Mouse (Mus musculus) kidney, embryonic 14.5 days (tissue): ENCODE measurements around the gene Rfx1. TPM values are rescaled to one million over a fixed set of nuclear protein-coding genes. Genes with fewer than 3 reads are reported as not detected.

Source experiments
- ATAC-seq: fragments of 200-750 bp; cut with Nextera tagmentation; 2 replicates; pipeline ENCODE4 v1.8.0; 2017; ENCODE audit warnings: moderate number of reproducible peaks, mild to moderate bottlenecking, moderate TSS enrichment, moderate library complexity; ENCODE audit not compliant: low FRiP score, low TSS enrichment
- H3K27ac ChIP-seq: fragments of 300-500 bp; sonication (generic); 2 replicates; pipeline ENCODE4 v1.5.1; 2014; ENCODE audit warnings: low read depth, mild to moderate bottlenecking, low read length, moderate library complexity, mixed read lengths
- H3K27me3 ChIP-seq: fragments of 300-500 bp; sonication (generic); 2 replicates; pipeline ENCODE4 v1.6.1; 2014; ENCODE audit warnings: mild to moderate bottlenecking, low read length; ENCODE audit not compliant: control insufficient read depth, insufficient read depth
- H3K36me3 ChIP-seq: fragments of 300-500 bp; sonication (generic); 2 replicates; pipeline ENCODE4 v1.6.1; 2014; ENCODE audit warnings: low read length, mixed read lengths; ENCODE audit not compliant: control insufficient read depth, insufficient read depth
- H3K4me1 ChIP-seq: fragments of 300-500 bp; sonication (generic); 2 replicates; pipeline ENCODE4 v1.6.1; 2014; ENCODE audit warnings: low read length, mixed read lengths; ENCODE audit not compliant: control insufficient read depth, insufficient read depth
- H3K4me2 ChIP-seq: fragments of 300-500 bp; sonication (generic); replicated peaks from 2 replicates; pipeline ENCODE4 v1.6.1; 2014; ENCODE audit warnings: low read depth, mild to moderate bottlenecking, low read length
- H3K4me3 ChIP-seq: fragments of 300-500 bp; sonication (generic); 2 replicates; pipeline ENCODE4 v1.5.1; 2014; ENCODE audit warnings: mild to moderate bottlenecking, low read length
- H3K9ac ChIP-seq: fragments of 300-500 bp; sonication (generic); 2 replicates; pipeline ENCODE4 v1.6.1; 2014; ENCODE audit warnings: low read depth, mild to moderate bottlenecking, low read length, moderate library complexity
- H3K9me3 ChIP-seq: fragments of 300-500 bp; sonication (generic); 2 replicates; pipeline ENCODE4 v1.6.1; 2016; ENCODE audit warnings: low read length; ENCODE audit not compliant: control insufficient read depth
- WGBS: fragments of 180-500 bp; shearing (Covaris S2); extraction: QIAGEN DNeasy Blood & Tissue Kit; methylation state at CpG from one replicate; pipeline ENCODE4 v1.1.7; 2014; 5-methylcytosine and 5-hydroxymethylcytosine counted together
- polyA plus RNA-seq: library from polyadenylated mRNA; unstranded; fragments of >200 nt; fragmentation: Nextera tagmentation; extraction: Ambion mirVana; gene quantifications from 2 replicates; pipeline ENCODE4 v1.2.1, GENCODE M21; 2014

The Rfx1 gene
- polyA plus RNA-seq, 1 experiment from 2014 or later, result 13.7 TPM

- H3K9me3 ChIP-seq, result no peaks in the 10 kb centered on the region
- H3K36me3 ChIP-seq, result peaks cover 12% of the 10 kb centered on the region; the same call in 1 of the 2 replicates
- no peak overlapping the region for H3K4me2 ChIP-seq
- no peak for ATAC-seq
- WGBS, result 58% methylated on average over 10 of the region's 10 CpGs
- H3K27me3 ChIP-seq, result no peaks in the 10 kb centered on the region
- H3K27ac ChIP-seq, result no peak overlapping the region
- no peak overlapping the region for H3K4me3 ChIP-seq
- H3K9ac ChIP-seq, result no peak overlapping the region
- H3K4me1 ChIP-seq, result peaks cover 25% of the 10 kb centered on the region
Measured at GRCm38 (mm10) chr8:84073230-84073976, 6.8 kb downstream of the Rfx1 start.

GRCm38 (mm10) chr8:84076412-84076811, 9.8 kb downstream of the Rfx1 start:
- H3K4me3 ChIP-seq, result no peak overlapping the region
- no peaks in the 10 kb centered on the region for H3K9me3 ChIP-seq
- H3K36me3 ChIP-seq, result peaks cover 30% of the 10 kb centered on the region
- H3K4me2 ChIP-seq, result no peak overlapping the region
- no peaks in the 10 kb centered on the region for H3K27me3 ChIP-seq
- peaks cover 9% of the 10 kb centered on the region for H3K4me1 ChIP-seq
- no peak overlapping the region for H3K27ac ChIP-seq
- no peak overlapping the region for H3K9ac ChIP-seq
- 87% methylated on average over 1 of the region's 1 CpGs for WGBS
- no peak for ATAC-seq

- H3K4me3 ChIP-seq, result no peak overlapping the region
- H3K9ac ChIP-seq, result no peak overlapping the region
- no peak overlapping the region for H3K4me2 ChIP-seq
- H3K9me3 ChIP-seq, result no peaks in the 10 kb centered on the region
- H3K27ac ChIP-seq, result no peak overlapping the region
- no peak for ATAC-seq
- peaks cover 9% of the 10 kb centered on the region for H3K4me1 ChIP-seq
- H3K36me3 ChIP-seq, result peaks cover 32% of the 10 kb centered on the region
- 28% methylated on average over 3 of the region's 3 CpGs for WGBS
- no peaks in the 10 kb centered on the region for H3K27me3 ChIP-seq
Measured at GRCm38 (mm10) chr8:84076849-84077248, 10.2 kb downstream of the Rfx1 start.

GRCm38 (mm10) chr8:84079206-84079605, 12.6 kb downstream of the Rfx1 start:
- Histone ChIP-seq H3K4me1 (no peaks in the 10 kb centered on the region), H3K9ac (no peak overlapping the region), H3K36me3 (peaks cover 53% of the 10 kb centered on the region), H3K4me3 (no peak overlapping the region), H3K9me3 (no peaks in the 10 kb centered on the region), H3K27me3 (no peaks in the 10 kb centered on the region), H3K4me2 (no peak overlapping the region), H3K27ac (no peak overlapping the region)
- no peak for ATAC-seq
- WGBS, result 82% methylated on average over 5 of the region's 5 CpGs

- no peak overlapping the region for H3K4me3 ChIP-seq
- no peaks in the 10 kb centered on the region for H3K27me3 ChIP-seq
- peaks cover 72% of the 10 kb centered on the region for H3K36me3 ChIP-seq
- H3K4me1 ChIP-seq, result no peaks in the 10 kb centered on the region
- 0 out of 2 replicates have a peak, but pooled peaks have one; percentile 22 for ATAC-seq
- WGBS, result 39% methylated on average over 8 of the region's 8 CpGs
- no peaks in the 10 kb centered on the region for H3K9me3 ChIP-seq
- H3K9ac ChIP-seq, result no peak overlapping the region
- H3K27ac ChIP-seq, result no peak overlapping the region
- H3K4me2 ChIP-seq, result no peak overlapping the region
Measured at GRCm38 (mm10) chr8:84083829-84084241, 17.2 kb downstream of the Rfx1 start.

GRCm38 (mm10) chr8:84084341-84085115, 17.9 kb downstream of the Rfx1 start:
- Histone ChIP-seq H3K27ac (no peak overlapping the region), H3K9me3 (no peaks in the 10 kb centered on the region), H3K4me1 (no peaks in the 10 kb centered on the region), H3K4me3 (no peak overlapping the region), H3K36me3 (peaks cover 79% of the 10 kb centered on the region), H3K4me2 (no peak overlapping the region), H3K9ac (no peak overlapping the region), H3K27me3 (no peaks in the 10 kb centered on the region)
- 50% methylated on average over 42 of the region's 42 CpGs for WGBS
- no peak for ATAC-seq

GRCm38 (mm10) chr8:84087156-84087555, 20.5 kb downstream of the Rfx1 start:
- peaks cover 75% of the 10 kb centered on the region for H3K36me3 ChIP-seq
- no peak overlapping the region for H3K4me3 ChIP-seq
- no peaks in the 10 kb centered on the region for H3K4me1 ChIP-seq
- no peak for ATAC-seq
- H3K9ac ChIP-seq, result no peak overlapping the region
- 88% methylated on average over 7 of the region's 7 CpGs for WGBS
- H3K4me2 ChIP-seq, result no peak overlapping the region
- no peaks in the 10 kb centered on the region for H3K27me3 ChIP-seq
- H3K27ac ChIP-seq, result no peak overlapping the region
- no peaks in the 10 kb centered on the region for H3K9me3 ChIP-seq

- Histone ChIP-seq H3K27ac (no peak overlapping the region), H3K36me3 (peaks cover 75% of the 10 kb centered on the region), H3K27me3 (no peaks in the 10 kb centered on the region), H3K4me1 (no peaks in the 10 kb centered on the region), H3K4me2 (no peak overlapping the region), H3K9ac (no peak overlapping the region), H3K9me3 (no peaks in the 10 kb centered on the region), H3K4me3 (no peak overlapping the region)
- ATAC-seq, result no peak
- 93% methylated on average over 14 of the region's 14 CpGs for WGBS
Measured at GRCm38 (mm10) chr8:84087821-84088220, 21.2 kb downstream of the Rfx1 start.

- Histone ChIP-seq H3K27me3 (no peaks in the 10 kb centered on the region), H3K9me3 (no peaks in the 10 kb centered on the region), H3K4me2 (no peak overlapping the region), H3K9ac (no peak overlapping the region), H3K36me3 (peaks cover 76% of the 10 kb centered on the region), H3K4me3 (no peak overlapping the region), H3K27ac (no peak overlapping the region), H3K4me1 (no peaks in the 10 kb centered on the region)
- WGBS, result 73% methylated on average over 9 of the region's 9 CpGs
- no peak for ATAC-seq
Measured at GRCm38 (mm10) chr8:84089277-84089676, 22.6 kb downstream of the Rfx1 start.
